Mouse (Mus musculus) gastrocnemius, postnatal 4 days (tissue): Measurements from ENCODE around the gene Nars2. TPM values are rescaled to one million over a fixed set of nuclear protein-coding genes. Genes with fewer than 3 reads are reported as not detected.
"Not testable (repeated sequence)": the region's sequence is repeated elsewhere in the genome, so short reads cannot be mapped to it uniquely, and the experiment has no call there.

Experiments used
- DNase-seq, 2 experiments: peaks; one replicate each; pipeline ENCODE4 v3.0.0; 2021 to 2022; ENCODE audit warnings: low spot score in 2 of 2, mixed read lengths in 2 of 2
- long read RNA-seq, 2 experiments: library from polyadenylated mRNA; stranded (forward); transcript quantifications; one replicate each; pipeline ENCODE4 v2.0.0; 2021
- total RNA-seq, 2 experiments: library from RNA; stranded (reverse); gene quantifications; 2 replicates each; pipeline ENCODE4 v1.2.3; 2021

The Nars2 gene
- total RNA-seq, result 10 to 100 TPM; 10.5 to 14.5 TPM
- long read RNA-seq, experiment 1, transcript Nars2-201 (14 exons, 3,778 nt), result major isoform, 17 of 21 reads
- long read RNA-seq, experiment 1, partial matches to known transcripts, result 2 of 21 reads
- long read RNA-seq, experiment 1, other reads (novel, unspliced or antisense), result 2 of 21 reads
- long read RNA-seq, experiment 2, transcript Nars2-201 (14 exons, 3,778 nt), result major isoform, 13 of 20 reads
- long read RNA-seq, experiment 2, partial matches to known transcripts, result 3 of 20 reads
- long read RNA-seq, experiment 2, other reads (novel, unspliced or antisense), result 4 of 20 reads

- peak; percentile 64 to 87 for DNase-seq
These were observed at the start of gene Nars2 for GRCm38 (mm10) chr7:96951281-96952051. TSS of gene Nars2 (plus strand) at chr7:96951505.

- DNase-seq, result no peak
These were observed 49.1 kb upstream of the Nars2 start for GRCm38 (mm10) chr7:96902183-96902582.

- DNase-seq, result no peak
These were observed 48.0 kb upstream of the Nars2 start for GRCm38 (mm10) chr7:96903088-96903985.

GRCm38 (mm10) chr7:96904442-96904841 lies 46.9 kb upstream of the Nars2 start:
- no peak for DNase-seq

GRCm38 (mm10) chr7:96904936-96905335 lies 46.4 kb upstream of the Nars2 start:
- no peak for DNase-seq

- DNase-seq, result no peak
These were observed 45.9 kb upstream of the Nars2 start for GRCm38 (mm10) chr7:96905422-96905821.

GRCm38 (mm10) chr7:96906216-96906615 lies 45.1 kb upstream of the Nars2 start:
- DNase-seq, result no peak

GRCm38 (mm10) chr7:96907971-96908680 lies 43.2 kb upstream of the Nars2 start:
- no peak for DNase-seq

GRCm38 (mm10) chr7:96909856-96910255 lies 41.4 kb upstream of the Nars2 start:
- DNase-seq, result no peak

- no peak for DNase-seq
These were observed 40.9 kb upstream of the Nars2 start for GRCm38 (mm10) chr7:96910310-96910960.

GRCm38 (mm10) chr7:96914031-96914430 lies 37.3 kb upstream of the Nars2 start:
- DNase-seq, result peak; percentile 77 to 82

- DNase-seq, result peak in 1 of 2 experiments; percentile 31
These were observed 35.7 kb upstream of the Nars2 start for GRCm38 (mm10) chr7:96915452-96916105.

GRCm38 (mm10) chr7:96920447-96921095 lies 30.7 kb upstream of the Nars2 start:
- DNase-seq, result no peak

GRCm38 (mm10) chr7:96922927-96923326 lies 28.4 kb upstream of the Nars2 start:
- no peak for DNase-seq

GRCm38 (mm10) chr7:96943715-96944377 lies 7.5 kb upstream of the Nars2 start:
- no peak for DNase-seq

- not testable (repeated sequence) for DNase-seq
These were observed 4.8 kb upstream of the Nars2 start for GRCm38 (mm10) chr7:96946501-96946900.

- DNase-seq, result no peak
These were observed 789 bp downstream of the Nars2 start for GRCm38 (mm10) chr7:96952094-96952493.

- DNase-seq, result no peak
These were observed 7.9 kb downstream of the Nars2 start for GRCm38 (mm10) chr7:96959168-96959567.

GRCm38 (mm10) chr7:96967188-96967587 lies 15.9 kb downstream of the Nars2 start:
- no peak for DNase-seq
